Mouse (Mus musculus) frontal cortex, postnatal 36 days (tissue): ENCODE results near the gene Mlst8.

Experiments used
- DNase-seq, 2 experiments: peaks; one replicate each; pipeline ENCODE4 v3.0.0; 2022; ENCODE audit warnings: low spot score in 2 of 2

Gene Mlst8

GRCm38 (mm10) chr17:24489265-24490030, 10.6 kb upstream of the Mlst8 start:
- DNase-seq: no peak

- DNase-seq: peak in 1 of 2 experiments; percentile 44
Observed at GRCm38 (mm10) chr17:24488662-24489264, 9.9 kb upstream of the Mlst8 start.

- peak; percentile 67 to 69 for DNase-seq
Observed at GRCm38 (mm10) chr17:24488186-24488661, 9.3 kb upstream of the Mlst8 start, which contains the start of gene Caskin1. Gene Caskin1 (plus strand): TSS chr17:24488601.

DNA sequence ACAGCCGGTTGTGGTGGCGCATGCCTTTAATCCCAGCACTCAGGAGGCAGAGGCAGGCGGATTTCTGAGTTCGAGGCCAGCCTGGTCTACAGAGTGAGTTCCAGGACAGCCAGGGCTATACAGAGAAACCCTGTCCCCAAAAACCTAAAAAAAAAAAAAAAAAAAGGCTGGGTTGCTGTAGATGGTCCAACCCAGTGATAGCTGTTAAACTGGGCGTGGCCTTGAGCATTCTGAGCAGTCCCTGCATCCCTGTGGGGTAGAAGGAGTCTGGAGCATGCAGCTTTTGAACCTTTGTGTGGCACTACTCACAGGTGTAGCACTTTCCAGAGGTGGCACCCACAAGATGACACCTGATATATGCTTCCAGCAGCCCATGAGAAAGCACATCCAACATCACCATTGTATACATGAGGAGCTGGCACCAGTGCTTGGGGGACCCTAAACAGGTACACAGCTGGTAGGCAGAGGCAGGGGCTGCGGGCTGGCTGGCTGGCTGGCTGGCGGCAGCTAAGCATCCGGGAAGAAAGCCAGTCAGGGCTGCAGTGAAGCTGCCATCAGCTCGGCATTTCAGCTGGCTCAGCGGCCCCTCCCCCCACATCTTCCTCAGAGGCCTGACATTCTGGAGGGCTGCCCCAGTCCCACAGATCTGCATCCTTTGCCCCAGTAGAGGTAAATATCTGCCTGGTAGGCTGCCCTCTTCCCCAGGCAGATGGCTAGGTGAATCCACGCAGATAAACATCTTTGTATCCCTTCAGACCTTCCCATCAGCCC, 6.4 kb upstream of the Mlst8 start:
- DNase-seq: peak in 1 of 2 experiments; percentile 55

DNA sequence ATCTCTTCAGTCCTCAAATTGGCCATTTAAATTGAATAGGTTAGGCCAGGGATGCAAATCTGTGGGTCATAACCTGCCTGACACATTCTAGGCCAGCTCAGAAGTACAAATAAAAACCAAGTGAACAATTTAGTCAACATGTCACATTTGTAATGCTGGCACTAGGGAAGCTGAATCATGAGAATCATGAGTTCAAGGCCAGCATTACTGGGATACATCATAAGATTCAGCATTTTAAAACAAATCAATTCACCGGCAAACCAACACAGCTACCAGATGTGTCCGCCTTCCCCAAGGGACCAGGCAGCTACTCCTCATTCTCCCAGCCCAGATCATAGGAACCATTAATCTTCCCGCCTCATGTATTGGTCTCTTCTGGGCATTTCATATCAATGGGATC, 4.6 kb upstream of the Mlst8 start:
- no peak for DNase-seq

DNA sequence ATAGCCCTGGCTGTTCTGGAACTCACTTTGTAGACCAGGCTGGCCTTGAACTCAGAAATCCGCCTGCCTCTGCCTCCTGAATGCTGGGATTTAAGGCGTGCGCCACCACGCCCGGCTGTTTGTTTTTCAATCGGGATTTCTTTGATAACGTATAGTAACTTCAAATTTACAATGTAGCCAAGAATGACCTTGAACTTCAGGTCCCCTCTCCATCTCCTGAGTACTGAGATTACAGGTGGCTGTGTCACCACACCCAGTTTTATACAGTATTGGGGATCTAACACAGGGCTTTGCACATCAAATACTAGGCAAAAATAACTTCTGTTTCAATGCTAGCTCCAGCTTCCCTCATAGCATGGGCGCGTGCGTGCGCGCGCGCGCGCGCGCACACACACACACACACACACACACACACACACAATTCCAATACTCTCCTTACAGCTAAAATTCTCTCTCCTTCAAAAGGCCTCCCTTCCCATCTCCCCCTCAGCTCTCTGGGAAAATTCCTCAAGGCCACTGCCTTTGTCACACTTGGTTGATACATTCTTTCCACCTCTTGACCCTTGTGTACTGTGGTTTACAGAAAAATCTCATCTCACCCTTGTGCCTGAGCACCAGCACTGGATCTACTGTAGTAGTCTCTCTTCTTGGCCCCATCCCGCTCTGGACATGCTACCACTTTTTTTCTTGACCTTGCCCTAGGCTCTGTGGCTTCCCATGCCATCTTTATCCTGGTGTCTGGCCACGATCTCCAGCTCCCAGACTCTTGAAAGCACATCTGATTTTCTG, 2.3 kb upstream of the Mlst8 start:
- no peak for DNase-seq

DNA sequence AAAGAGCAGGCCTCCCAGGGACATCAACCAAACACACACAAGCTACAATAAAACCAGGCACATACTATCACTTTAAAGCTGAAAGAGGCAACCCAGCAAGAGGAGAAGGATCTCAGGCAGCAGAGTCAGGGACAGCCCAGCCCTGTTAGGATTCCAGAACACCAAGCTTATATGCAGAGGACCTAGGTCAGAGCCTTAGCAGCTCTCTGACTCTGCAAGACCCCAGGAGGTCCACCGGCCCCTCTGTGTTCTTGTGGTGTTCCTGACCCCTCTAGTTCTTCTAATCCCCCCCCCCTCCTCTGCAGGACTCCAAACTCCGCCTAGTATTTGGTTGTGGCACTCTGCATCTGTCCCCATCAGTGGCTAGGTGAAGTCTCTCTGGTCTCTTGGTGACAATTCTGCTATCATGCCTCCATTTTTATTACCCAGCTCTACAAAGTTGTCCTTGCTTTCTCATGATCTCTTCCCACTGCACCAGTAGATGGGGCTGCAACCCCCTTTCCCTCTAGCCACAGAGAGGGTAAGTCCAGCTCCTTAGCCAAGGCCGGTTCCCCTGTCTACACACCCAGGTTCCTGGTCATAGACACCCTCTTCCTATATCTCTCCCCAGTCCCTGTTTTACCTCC, 1.4 kb upstream of the Mlst8 start:
- DNase-seq: no peak

DNA sequence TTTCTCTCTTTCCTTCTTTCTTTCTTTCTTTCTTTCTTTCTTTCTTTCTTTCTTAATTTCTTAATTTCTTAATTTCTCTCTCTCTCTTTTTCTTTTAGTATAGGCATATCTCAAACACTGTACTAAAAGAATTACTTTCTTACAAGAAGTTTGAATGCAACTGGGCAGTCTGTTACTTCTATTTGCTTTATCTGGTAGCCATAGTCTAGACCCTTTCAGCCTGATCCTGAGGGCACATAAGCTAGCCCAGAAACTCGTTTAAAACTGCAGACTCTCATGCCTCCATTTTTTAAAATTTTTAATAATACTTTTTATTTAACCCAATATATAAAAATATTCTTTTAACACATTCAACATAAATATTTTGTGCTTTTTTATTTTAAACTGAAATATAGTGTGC, 553 bp upstream of the Mlst8 start:
- DNase-seq: no peak

GRCm38 (mm10) chr17:24477985-24478600, 785 bp downstream of the Mlst8 start:
- DNase-seq: no peak

DNA sequence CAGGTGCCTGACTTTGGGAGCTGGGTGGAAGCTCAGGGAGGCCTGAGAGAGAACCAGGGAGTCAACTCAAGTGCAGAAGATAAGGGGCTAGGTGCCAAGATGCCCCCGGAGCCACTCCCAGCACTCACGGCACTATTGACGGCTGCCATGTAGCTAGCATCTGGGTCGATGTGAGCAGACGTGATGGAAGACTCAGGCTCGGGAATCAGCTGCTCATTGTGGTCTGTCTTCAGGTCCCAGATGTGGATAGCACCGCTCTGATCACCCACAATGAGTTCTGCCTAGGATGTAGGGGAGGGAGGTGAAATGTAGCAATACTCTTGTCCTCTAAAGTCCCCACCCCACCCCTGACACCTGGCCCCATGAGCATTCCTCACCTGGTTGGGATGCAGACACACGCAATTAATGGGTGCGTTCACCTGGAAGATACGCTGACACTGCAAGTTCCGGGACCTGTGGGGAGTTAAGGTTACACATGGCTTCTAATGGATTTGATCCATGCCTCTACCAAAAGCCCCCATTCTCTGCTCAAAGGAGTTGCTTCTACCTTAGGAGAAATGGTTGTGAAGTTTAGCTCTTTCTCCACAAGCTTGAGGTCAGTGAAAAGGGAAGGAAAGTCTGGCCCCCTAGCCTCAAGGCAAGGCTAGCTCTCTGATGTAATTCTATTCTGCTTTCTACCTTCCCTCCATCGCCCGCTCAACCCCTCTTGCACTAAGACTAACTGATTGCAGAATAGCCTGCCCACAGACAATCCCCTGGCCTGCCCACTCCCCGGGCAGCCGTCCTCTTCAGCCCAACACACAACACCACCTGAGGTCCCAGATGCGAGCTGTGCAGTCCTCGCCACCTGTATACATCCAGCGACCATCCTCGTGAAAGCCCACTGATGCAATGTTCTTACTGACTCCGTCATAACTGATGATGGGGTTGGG, 1.6 kb downstream of the Mlst8 start:
- no peak for DNase-seq

GRCm38 (mm10) chr17:24476022-24476776, 2.7 kb downstream of the Mlst8 start:
- no peak for DNase-seq

DNA sequence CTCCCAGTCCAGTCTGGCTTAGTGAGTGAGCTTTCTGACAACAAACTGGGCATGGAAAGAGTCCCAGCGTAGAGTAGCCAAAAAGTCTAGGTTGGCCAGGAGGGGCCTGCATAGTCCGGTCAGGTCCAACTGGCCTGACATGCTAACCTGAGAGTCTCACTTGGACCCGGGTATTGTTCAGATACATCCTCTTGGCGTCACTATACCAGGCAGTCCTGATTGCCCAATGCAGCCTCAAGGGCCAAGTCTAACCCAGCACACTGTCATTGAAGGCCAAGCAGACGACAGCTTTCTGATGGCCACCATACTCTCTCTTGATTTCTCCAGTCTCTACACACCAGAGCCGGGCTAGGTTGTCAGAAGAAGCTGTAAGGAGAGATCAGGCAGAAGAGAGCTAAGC, 3.3 kb downstream of the Mlst8 start:
- DNase-seq: no peak

DNA sequence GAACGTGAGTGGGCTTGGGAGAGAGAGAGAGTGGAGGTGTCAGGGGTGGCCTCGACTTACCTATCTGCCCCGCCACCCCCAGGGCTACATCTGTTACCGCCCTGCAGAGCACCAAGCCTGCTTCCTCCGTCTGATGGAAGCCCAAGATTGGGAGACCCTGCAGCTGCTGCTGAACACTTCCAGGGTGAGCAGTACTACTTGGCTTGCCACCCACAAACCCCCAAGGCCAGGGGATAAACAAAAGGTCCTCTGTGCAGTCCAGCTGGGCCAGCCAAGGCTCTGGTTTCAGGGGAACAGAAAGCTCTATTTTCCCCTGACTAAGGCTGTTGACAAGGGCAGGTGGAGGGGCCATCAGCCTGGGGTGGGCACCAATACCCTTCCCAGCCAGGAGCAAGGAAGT, 4.3 kb downstream of the Mlst8 start:
- peak in 1 of 2 experiments; percentile 58 for DNase-seq

DNA sequence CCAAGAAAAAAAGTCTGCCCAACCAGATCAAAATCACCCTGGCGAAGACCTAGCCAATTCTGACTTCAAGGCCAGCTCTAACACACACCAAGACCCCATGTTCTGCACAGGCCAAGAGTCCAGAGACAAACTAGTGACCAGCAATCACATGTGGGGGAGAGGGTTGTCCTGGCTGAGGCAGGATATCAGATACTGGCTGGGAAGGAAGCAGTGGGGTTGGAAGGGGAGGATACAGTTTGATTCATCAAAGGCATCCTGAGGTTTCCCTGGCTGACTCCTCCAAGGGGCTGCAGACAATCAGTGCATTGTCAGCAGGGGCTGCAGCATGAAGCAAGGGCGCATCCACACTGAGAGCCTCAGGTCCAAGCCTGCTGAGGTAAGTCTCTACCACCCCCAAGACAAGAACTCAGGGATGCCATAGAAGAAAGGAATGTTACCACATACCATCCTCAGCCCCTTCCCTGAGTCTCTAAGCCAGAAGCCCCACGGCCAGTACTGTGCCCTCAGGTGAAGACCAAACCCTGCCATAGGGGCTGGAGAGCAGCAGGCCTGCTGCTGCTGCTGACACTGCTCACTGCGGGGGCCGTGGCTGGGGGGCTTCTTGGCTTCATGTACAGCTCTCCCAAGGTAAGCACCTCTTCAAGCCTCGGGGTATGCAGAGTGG, 5.1 kb downstream of the Mlst8 start, which contains the start of gene Bricd5:
Gene Bricd5, plus strand, starts transcription at position 273 of the 664 bp plus-strand sequence.
- no peak for DNase-seq

- no peak for DNase-seq
Observed at GRCm38 (mm10) chr17:24472512-24472911, 6.4 kb downstream of the Mlst8 start.

DNA sequence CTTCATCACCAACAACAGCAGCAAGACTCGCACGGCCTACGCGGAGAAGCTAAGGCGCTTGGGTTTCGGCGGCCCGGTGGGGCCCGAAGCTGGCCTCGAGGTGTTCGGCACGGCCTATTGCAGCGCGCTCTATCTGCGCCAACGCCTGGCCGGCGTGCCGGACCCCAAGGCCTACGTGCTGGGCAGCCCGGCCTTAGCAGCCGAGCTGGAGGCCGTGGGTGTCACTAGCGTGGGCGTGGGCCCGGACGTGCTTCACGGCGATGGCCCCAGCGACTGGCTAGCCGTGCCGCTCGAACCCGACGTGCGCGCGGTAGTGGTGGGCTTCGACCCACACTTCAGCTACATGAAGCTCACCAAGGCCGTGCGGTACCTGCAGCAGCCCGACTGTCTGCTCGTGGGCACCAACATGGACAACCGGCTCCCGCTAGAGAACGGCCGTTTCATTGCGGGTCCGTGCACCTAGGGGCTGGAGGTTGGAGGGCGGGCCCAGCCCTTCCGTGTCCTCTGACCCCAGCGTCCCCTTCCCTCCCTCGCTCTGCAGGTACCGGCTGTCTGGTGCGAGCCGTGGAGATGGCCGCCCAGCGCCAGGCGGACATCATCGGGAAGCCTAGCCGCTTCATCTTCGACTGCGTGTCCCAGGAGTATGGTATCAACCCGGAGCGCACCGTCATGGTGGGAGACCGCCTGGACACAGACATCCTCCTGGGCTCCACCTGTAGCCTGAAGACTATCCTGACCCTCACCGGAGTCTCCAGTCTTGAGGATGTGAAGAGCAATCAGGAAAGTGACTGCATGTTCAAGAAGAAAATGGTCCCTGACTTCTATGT, 8.0 kb downstream of the Mlst8 start:
- peak in 1 of 2 experiments; percentile 50 for DNase-seq

DNA sequence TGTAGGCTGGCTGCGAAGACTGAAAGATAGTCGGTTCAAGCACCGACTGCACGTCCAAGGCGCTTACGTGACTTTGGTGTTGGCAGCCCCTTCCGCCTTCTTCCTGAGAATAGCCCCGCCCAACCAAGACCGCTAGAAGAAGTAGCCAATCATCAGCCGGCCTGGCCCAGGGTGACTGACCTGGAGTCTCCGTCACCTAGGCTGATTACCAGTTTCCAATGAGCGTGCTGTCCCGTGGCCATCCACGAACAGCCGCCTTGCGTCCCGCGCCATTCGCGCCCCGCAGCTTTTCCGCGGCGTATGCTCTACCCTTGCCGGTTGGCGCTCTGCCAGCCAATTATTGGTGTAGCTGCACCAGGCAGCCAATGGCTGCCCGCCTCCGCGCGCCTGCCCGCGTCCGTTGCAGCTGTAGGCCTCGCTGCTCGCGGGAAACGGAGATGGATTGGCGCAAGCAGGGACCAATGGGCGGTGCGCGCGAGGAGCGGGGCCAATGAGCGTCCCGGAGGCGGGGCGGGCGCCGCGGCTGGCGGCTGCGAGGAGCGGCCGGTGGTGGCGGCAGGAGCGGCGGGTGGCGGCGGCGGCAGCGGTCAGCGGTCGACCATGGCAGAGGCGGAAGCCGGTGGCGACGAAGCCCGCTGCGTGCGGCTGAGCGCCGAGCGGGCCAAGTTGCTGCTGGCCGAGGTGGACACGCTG, 8.8 kb downstream of the Mlst8 start, which contains the start of the genes E4f1 and Pgp:
Gene E4f1, minus strand, starts transcription at position 404 of the 693 bp plus-strand sequence.
Gene Pgp, plus strand, starts transcription at position 483 of the 693 bp plus-strand sequence.
- DNase-seq: peak; percentile 99
